Mouse (Mus musculus) kidney, postnatal 25 days (tissue): ENCODE measurements around the gene Ist1.

ENCODE experiments used
- DNase-seq, 2 experiments: peaks; one replicate each; pipeline ENCODE4 v3.0.0; 2021; ENCODE audit warnings: mixed read lengths in 2 of 2

Gene Ist1

GRCm38 (mm10) chr8:109693146-109693900 lies at the start of gene Ist1:
Ist1 (minus strand) TSS chr8:109693260.
- peak; percentile 99 for DNase-seq

GRCm38 (mm10) chr8:109738049-109738380 lies 45.0 kb upstream of the Ist1 start:
- DNase-seq, result no peak

DNA sequence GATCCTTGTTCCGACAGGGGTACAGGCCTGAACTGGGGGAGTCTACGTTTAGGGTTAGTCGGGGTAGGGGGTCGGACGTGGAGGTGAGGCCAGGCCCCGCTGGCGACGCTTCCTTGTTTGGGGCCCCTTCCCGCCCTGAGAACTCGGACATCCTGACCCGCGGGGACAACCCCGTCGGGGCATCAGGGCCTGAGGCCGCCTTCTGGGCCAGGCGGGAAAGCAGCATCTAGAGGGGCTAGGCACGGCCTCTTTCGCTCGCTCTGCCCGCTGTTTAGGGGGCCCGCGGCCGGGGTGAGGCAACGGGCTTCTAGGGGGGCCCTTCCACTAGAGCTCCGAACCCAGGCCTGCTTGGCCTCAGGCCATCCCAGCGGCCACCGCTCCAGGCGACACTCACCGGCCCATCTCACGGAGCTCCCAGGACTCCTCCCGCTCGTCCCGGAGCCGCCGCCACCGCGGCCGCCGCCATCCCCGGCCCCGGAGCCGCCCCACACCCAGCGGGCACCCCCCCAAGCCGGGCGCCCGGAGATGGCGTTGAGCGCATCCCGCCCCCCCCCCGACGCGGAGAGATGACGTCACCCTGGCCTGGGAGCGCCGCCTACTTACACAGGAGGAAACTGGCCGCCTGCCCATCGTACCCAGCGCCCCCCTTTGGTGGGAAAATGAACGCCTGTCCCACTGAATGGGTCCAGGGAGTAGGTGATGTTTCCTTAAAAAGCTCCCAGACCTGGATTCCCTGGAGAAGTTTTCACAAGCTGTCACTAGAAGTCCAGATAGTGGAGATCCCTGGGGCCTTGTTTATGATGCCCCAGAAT lies 44.4 kb upstream of the Ist1 start, which contains the start of gene Atxn1l:
Gene Atxn1l (minus strand): TSS at position 503 of the 812 bp plus-strand sequence.
- DNase-seq, result peak; percentile 90

DNA sequence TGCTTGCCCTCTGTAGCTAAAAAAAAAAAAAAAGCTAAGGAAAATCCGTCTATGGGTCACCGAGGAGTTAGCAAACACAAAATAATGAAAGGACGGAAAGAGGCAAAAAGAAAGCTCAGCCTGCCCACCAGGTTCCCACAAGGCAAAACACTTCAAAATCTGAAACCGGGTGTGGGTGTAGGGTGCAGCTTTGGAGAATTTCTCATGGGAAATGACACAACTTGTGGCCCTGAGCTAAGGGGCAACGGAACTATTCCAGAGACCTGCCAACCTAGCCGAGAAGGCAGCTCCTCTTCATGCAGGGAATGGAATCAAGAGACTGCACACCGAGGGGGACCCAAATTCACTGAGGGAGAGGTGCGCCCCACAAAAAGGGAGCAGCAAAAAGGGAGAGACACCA lies 43.8 kb upstream of the Ist1 start:
- DNase-seq, result peak in 1 of 2 experiments; percentile 30

DNA sequence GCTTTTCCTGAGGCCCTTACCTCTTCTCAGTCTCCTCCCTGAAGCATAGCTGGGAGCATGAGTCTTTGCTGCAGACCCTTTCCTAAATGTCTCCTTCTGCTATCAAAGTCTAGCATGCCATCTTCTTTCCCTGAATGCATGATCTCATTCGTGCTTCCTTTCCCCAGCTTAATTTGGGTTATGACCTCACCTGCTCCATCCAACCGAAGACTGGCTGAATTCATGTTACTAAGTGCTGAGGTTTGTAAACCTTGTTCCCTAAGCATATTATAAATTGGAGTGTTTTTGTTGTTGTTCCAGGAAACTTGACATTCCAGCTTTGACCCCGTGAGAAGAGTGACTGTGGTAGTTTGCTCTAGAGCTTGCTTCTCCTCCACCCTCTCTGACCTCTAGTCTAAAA lies 41.0 kb upstream of the Ist1 start:
- DNase-seq, result peak in 1 of 2 experiments; percentile 21

- no peak for DNase-seq
Measured at GRCm38 (mm10) chr8:109731012-109731411, 38.0 kb upstream of the Ist1 start.

DNA sequence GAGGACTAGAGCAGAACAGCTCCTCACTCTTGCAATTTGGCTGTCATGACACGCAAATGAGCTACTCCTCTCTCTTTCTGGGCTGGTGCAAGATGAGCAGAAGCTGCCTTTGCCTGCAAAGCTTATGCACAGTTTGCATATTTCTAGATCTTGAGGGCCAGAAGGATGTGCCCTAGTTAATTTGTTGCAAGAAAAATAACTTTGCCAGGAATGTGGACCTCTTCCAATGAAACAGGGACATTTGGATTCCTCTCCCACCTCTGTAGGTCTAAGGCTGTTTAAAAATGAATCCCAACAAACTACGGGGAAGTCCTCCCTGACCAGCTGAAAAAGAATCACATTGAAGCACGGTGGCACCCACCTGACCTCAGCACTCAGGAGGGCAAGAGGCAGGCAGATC lies 32.0 kb upstream of the Ist1 start:
- DNase-seq, result peak in 1 of 2 experiments; percentile 14

DNA sequence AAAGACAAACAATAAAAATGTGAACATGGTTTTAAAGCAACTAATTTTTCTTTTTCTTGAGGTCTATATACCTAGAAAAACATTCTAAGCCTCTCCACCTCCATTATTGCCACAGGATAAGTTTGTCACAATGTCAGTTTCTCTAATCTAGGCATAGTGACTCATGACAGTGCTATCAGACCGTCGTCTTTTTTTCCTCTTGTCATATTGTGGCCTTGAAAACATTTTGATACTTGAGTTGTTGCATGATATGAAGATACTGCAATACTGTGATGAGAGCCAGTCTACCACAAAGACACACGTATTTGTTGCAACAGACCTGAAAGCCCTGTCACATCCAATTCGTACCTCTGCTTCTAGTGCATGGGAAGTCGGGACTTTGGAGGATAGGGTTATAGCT lies 21.9 kb upstream of the Ist1 start:
- DNase-seq, result no peak

- no peak for DNase-seq
Measured at GRCm38 (mm10) chr8:109712521-109712920, 19.5 kb upstream of the Ist1 start.

- DNase-seq, result no peak
Measured at GRCm38 (mm10) chr8:109707921-109708320, 14.9 kb upstream of the Ist1 start.

DNA sequence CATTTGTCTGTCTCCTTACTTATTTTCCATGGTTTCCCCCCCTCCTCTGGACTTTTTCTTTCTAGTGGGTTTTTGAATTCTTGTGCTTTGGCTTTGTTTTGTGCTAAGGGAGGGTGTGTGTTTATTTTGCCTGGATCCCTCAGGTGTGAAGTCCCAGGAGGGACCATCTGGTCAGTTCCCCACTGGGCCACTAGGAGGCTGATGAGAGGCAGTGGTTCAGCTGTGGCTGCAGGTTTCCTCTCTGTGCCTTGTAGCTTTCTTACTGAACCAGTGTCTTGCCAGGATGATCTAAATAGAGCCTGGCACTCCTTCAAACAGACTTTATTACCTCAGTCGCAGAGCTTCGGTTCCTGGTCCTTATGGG lies 13.8 kb upstream of the Ist1 start:
- peak; percentile 89 to 93 for DNase-seq

GRCm38 (mm10) chr8:109706076-109706873 lies 13.2 kb upstream of the Ist1 start:
- no peak for DNase-seq

GRCm38 (mm10) chr8:109705320-109706075 lies 12.4 kb upstream of the Ist1 start, which contains the start of gene Zfp821:
Zfp821 (plus strand) TSS chr8:109705546.
- DNase-seq, result peak; percentile 96 to 97

DNA sequence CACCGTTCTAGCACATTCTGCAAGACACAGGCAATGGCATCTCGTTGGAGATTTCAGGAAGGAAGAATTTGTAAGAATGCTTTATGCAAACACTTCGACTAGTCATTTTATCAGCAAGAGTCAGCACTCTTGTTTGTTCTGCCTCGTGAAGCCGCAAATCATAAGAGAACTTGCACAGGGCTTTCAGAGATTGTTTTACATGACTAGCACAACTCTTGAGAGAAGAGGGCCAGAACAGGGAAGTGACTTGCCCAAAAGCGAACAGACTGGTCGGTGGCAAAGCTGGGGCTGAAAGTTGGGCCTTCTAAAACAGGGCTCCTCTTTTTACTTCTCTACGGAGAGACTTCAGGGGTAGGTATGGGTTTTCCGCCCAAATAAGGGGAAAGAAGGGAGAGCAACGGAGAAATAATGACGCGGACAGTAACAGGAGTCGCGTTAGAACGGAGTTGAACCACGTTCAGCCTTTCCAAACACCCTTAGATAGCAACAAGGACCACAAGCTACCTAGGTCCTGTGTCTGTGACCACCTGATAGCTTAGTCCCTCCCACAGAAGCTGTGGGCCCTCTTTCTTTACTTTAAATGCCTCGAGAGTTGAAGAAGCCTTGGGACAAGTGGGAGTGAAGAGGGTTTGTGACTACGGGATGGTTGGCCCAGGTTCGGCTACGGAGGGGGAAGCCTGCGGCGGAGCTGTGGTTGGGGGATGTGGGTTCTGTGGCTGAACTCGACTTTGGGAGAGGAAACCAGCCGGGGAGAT lies 11.7 kb upstream of the Ist1 start:
- DNase-seq, result no peak

DNA sequence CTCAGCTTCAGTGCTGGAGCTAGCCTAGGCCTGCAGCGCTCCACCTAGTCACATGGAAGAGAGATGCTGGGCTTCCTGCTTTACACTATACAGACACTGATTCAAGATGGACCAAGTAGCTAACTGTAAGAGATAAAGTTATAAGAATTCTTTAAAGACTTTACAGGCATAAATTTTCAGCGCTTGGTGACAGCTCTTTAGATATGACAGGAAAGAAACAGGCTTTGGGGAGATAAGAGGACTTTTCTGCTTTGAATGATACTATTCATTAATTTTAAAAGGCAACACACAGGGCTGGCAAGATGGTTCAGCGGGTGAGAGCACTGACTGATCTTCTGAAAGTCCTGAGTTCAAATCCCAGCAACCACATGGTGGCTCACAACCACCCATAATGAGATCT lies 5.4 kb upstream of the Ist1 start:
- no peak for DNase-seq

DNA sequence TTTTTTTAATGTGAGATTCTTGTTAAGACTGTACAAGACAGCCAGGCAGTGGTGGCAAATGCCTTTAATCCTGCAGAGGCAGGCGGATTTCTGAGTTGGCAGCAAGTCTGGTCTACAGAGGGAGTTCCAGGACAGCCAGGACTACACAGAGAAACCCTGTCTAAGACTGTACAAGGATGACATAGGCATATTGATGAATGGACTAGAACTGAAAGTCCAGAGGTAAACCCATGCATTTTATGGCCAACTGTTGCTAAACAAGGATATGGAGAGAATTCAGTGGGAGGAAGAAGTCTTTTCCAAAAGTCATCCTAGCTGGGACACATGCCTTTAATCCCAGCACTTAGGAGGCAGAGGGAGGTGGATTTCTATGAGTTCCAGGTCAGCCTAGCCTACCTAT lies 4.7 kb upstream of the Ist1 start:
- no peak for DNase-seq

- DNase-seq, result no peak
Measured at GRCm38 (mm10) chr8:109694154-109694553, 1.1 kb upstream of the Ist1 start.

DNA sequence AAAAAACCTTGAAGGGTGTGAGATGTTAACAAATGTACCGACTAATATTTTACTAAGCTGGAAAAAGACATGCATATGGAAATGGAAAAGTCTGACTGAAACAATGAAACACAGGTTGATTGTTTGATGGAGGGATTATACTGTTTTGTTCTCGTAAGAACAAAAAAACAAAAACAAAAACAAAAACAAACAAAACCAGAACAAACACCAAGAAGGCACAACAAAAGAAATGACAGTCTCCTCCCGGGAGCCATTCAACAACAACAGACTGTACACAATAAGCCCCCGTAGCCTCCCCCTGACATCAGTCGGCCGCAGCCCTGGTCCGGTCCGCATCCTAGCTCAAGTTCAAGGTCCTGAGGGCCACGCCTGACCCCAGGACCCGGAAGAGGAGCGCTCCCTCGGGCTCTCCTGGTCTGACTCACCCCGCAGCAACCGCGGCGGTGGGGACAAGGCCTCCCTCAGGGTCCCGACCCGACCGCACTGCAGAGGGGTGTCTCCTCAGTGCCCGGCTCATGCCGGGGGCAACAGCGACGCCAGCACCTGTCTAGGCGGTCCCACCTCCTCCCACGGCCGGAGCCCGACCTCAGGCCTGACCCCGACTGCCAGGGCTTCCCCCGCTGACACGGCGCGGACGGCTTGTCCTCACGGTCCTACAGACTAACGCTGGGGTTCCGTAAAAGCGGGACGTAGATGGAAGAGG lies 466 bp downstream of the Ist1 start:
- peak; percentile 46 to 79 for DNase-seq

DNA sequence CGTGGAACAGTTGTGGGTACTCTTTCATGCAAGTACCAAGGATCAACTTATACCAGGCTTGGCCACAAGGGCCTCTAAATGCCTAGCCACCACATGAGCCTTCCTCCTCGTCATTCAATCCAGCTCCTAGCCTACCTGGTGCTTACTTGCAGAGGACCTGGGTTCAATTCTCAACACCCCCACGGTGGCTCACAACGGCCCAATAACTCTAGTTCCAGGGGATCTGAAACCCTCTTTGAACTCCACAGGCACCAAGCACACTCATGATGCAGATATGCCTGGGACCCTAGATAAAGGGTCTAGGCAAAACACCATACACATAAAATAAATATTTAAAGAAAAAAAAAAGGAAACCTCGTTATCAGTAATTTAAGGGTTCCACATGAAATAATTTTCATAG lies 1.3 kb downstream of the Ist1 start:
- DNase-seq, result no peak

DNA sequence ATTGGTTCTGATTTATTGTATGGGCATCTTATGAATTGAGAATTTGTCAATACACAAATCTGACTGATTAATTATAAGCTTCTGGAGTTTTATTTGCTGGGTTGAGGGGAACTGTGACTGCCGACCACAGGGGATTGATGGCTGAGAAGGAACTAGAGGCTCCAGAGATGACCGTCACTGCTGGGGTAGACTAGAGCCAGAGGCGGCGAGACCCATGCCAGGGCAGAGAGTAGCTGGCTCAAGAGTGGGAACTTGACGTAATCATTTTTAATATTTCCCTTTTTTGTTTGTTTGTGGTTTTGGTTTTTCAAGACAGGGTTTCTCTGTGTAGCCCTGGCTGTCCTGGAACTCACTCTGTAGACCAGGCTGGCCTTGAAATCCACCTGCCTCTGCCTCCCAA lies 5.8 kb downstream of the Ist1 start:
- DNase-seq, result no peak

GRCm38 (mm10) chr8:109682120-109682519 lies 10.9 kb downstream of the Ist1 start:
- DNase-seq, result no peak
